Mouse (Mus musculus) kidney, adult 9 months (tissue): ENCODE measurements around the gene Ung.
A peak's percentile ranks its signal among the peaks of the same experiment; 100 is the strongest.

Experiments used
- DNase-seq: peaks from one replicate; pipeline ENCODE4 v3.0.0; 2022

Gene Ung

DNA sequence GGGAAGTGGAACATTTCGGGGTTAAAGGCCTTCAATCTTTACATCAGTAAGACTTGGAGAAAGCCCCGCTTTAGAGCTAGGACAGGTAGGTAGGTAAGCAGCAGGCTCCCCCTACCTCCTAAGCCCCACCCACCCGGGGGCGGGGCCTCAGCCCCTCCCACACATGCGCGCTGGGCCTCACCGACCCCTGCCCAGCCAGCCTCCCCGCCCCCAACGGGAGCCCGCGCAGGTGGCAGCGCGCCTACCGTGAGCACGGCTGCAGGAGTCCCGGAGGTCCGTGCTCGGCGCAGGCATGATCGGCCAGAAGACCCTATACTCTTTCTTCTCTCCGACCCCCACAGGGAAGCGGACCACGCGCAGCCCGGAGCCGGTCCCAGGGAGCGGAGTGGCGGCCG lies at the start of gene Ung:
TSS of gene Ung (plus strand) at position 176 of the 395 bp plus-strand sequence.
- peak; percentile 51 for DNase-seq

DNA sequence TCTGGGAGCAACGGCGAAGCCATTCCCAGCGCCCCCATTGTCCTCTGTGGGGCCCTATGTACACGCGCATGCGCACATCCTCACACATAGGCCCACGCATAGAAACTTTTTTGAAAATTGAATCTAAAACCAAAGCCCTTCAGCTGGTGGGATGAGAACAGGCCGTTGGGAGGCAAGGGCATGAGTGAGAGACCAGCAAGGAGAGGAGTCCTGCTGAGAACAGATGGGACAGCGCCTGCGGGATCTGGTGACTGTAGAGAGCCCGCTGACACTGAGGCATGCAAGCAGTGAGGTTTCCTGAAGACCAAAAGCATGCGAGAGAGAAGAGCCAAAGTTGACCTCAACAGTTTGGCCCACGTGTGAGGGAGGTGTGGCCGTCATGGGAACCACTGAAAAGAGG lies 44.7 kb upstream of the Ung start:
- no peak for DNase-seq

DNA sequence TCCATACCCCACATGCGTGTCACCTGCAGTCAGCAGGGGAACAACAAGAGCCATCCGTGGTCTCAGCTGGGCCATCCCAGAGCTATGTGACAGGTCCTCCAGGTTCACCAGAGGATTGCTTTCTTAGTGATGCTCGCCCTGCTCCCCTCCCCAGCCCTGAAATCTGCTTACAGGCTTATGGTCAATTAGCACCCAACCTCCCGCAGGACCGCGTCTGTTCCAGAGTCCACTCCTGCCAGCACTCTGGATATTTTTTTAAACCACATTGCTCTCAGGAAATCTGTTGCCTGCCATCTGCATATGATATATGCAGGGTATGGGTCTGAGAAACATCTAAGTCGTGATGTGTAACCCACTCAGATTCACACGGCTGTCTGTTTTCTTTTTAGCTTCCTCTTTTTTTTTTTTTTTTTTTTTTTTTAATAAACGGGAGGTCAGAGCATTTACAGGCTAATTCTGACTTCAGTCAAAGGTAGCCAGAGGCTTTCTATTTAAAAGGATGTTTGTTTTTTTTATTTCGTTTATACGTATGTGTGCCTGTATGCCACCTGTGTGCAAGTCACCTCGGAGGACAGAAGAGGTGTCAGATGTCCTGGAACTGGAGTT lies 42.2 kb upstream of the Ung start:
- DNase-seq: no peak

DNA sequence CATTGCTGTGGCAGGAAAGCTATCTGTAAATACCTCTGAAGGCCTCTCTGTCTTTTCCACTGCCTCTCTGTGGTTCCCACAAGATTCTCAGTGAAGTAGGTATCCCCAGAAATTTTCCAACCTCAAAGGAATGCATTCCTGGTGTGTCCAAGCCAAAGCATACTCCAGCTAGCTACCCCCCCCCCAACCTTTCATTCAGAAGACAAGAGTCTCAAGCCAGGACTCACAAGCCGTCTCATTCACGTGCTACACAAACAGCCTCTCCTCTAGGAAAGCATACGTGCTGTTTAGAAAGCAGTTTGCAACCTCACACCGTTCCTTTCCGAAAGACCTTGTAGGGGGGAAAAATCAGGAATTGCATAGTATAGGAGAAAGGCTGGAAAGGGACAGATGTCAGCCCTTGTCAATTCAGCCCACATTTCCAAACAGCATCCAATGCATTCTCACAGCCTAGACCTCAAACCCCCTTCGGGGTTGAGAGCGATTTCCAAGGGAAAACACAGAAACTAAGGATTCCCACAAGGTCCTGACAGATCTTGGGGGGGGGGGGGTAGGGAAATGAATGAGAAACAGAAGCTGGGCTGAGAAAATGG lies 39.7 kb upstream of the Ung start:
- DNase-seq: no peak

DNA sequence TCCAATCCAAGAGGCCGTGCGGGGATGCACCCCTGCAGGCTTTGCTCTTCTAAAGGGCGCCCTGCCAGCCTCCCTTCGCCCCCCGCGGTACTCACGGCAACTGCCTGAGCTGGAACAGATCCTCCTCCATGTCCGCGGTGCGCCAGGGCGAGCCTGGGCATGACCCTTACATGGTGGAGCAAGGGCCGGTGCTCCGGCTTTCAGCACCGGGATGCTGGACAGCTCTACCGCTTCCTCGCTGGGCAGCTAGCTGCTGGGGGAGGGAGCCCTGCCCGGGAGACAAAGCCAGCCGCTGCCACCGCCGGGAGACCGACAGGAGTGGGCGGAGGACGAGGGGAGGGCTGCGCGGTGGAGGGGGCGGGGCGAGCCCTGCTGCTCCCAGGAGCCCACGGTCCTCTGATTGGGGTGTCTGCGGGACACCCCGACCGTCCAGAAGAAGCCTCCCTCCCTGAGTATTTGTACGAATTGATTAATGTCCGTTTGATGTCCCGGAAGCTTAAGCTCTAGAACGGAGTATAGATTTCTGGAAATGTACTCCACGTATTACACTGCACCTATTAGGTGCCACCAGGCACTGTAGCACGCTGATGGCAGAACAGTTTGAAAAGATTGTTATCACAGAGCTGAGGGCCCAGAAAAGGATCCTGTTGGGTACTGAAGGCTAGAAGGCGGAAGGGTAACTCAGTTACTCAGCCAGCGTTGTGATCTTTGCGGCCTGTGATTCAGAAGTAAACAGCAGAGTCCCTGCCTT lies 39.0 kb upstream of the Ung start, which contains the start of gene Svop:
TSS of gene Svop (minus strand) at position 514 of the 751 bp plus-strand sequence.
- DNase-seq: peak; percentile 62

DNA sequence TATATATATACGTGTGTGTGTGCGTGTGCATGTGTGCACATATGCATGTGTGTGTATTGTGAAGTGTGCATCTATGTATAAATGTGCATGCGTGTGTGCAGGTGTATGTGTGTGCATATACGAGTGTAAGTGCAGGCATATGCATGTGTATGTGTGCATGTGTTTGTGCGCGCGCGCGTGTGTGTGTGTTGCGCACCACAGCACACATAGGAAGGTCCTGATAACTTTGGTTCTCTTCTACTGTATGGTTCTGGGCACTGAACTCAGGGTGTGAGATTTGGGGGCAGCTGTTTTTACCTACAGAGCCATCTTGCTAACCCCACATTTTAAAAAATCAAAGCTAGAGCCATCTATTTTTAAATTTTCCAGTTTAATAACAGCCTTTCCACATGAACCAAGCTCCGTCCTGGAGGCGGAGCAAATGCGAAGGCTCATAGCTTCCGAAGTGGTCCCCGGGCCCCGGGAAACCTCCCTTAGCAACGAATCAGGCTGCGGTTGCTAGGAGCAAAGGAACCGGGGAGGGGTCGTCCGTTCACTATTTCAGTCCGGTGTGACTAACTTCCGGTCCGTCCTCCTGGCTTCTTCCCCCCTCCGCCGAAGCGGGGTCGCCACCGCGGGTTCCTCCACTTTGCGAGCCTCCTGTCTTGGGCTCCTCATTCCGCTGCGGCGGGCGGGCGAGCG lies 30.3 kb upstream of the Ung start:
- peak; percentile 92 for DNase-seq

DNA sequence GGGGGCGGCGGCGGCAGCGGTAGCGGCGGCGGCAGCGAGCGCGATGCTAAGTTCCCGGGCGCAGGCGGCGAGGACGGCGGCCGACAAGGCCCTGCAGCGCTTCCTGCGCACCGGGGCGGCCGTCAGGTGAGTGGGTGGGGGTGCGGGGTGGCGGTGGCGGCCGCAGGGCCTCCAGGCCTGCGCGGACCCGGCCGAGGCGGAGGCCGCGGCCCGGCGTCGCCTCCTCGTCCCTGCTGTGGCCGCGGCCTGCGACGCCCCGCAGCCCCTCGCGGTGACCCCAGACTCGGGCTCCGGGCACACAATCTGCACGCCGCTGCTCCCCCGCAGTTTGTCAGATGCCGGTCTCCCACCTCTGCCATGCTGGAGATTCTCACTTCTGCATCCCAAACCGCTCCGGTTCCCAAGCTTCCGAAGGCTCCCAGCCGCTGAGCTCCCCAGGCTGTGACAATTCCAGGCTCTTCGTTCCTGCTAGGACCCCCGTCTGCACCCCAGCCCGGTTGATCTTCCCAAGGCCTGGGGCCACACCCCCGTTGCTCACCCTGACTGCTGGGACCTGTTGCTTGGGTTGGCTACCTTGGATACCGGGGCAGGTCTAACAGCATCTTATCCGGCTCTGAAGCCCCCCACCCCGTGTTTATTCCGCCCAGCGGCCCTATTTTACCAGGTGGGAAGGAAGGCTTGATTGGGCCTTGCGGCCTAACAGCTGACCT lies 29.6 kb upstream of the Ung start:
- DNase-seq: no peak

DNA sequence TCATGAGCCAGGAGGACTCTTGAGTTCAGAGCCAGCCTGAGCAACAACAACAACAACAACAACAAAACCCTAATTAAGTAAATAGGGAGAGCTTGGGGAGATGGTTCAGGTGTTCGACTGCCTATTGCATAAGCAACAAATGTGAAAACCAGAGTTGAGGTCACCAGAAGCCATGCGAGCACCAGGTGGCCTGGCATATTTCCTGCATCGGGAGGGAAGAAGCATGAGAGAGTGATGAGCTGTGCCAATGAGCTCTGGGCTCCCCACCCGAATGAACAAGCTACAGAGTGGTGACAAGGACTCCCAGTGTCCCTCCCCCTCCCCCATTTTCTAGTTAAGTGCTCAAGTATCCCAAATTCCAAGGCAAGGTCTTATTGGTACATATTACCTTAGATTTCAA lies 28.3 kb upstream of the Ung start:
- DNase-seq: no peak

DNA sequence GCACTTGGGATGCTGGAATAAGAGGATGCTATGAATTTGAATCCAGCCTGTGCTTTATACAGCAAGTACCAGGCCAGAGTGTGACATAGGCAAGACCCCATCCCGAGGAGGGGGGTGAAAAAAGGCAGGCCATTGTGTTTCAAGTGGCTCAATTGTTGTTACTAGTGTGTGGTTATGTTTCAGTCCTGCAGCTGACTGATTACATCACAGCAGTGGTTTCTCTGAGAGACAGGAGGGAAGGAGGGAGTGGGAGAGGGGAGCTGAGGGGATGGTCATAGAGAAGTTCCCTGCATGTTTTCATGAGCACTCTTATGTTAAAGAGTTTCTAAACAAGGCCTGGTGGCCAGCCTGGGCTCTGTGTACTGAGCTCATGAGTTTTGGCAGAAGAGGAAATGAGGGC lies 27.4 kb upstream of the Ung start:
- DNase-seq: no peak

DNA sequence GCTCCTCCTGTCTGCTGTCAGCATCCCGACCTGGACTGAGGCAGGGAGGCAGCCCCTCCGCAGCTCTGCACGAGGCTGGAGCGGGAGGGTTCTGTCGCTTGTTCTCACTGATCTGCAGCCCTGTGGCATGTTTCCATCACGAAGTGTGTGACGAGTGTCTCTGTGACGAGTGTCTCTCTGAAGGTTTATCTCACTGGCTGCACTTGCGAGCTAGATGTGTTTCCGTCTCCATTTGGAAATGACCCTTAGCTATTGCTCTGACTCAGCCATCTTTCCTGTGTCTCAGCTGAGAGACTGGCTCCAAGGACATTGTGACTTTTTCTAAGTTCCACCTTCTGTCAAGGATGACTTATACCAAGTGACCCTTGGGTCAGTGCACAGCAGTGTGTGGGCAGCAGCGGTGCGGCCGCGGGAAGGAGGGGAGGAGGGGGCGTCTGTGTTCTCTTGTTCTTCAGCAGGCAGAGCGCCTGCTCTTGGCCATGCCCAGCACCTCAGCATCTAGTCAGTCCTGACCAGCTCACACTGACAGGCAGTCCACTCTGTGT lies 23.7 kb upstream of the Ung start:
- no peak for DNase-seq

DNA sequence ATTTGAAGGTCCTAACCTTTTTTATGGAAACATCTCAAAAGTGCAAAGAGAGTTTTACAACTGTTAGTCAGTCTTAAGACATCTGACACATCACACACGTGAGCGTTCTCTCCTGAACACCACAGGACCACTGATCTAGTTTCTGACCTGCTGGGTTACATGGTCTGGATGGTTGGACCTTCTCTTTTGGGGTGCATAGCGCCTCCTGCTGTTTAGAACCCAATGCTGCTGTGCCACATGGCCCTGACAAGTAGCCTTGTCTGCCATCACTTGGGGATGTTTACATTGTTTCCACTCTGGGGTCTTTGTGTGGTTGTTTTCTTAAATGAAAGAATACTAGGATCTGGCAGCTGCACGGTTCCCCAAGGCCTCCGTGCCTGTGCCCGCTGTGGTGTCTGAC lies 16.9 kb upstream of the Ung start:
- DNase-seq: no peak

DNA sequence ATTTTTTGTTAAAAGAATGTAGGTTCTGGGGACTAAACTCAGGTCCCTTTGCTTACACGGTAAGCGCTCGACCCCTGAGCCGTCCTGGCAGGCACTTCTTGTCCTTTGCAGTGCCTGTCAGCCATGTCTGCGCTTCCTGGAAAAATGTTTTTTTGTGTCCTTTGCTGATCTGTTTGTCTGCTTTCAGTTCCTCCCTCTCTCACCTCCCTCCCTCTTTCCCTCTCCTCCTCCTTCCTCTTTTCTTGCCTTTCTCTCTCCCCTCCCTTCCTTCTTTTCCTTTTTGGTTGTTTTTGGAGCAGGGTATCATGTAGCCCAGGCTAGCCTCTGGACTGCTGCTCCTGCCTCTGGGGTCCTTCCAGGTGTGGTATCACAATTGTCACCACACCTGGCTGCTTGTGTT lies 15.2 kb upstream of the Ung start:
- no peak for DNase-seq

DNA sequence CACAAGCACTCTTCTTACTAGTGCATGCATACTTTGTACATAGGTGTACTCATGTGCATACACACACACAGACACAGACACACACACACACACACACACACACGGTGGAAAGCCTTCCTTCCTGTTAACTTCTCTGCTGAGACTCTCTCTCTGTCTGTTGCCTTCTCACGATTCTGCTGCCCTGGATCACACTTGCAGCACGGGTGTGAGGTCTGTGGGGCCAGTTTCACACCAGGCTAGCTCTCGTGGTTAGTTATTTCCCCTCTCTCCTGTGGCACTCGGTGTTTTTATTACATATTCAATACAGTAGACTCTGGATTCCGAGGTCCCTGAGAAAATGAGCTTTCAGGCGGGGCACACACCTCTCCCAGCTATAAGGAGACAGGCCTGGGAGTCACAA lies 13.6 kb upstream of the Ung start:
- DNase-seq: no peak

DNA sequence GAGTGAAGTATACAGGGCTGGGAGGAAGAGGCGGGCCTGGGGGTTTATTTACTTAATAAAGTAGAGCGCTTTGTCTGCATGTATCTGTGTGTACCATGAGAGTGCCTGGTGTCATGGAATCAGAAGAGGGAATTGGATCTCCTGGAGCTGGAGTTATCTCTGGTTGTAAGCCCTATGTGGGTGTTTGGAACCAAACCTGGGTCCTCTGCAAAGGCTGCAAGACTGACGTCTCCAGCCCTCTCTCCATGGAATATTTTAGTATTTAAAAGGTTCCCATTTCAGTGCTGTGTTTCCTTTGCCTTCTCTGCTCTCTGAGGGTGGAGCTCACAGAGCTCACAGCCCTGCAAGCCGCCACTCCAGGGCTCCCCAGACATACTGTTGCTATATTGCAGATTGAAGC lies 10.4 kb upstream of the Ung start:
- DNase-seq: no peak

DNA sequence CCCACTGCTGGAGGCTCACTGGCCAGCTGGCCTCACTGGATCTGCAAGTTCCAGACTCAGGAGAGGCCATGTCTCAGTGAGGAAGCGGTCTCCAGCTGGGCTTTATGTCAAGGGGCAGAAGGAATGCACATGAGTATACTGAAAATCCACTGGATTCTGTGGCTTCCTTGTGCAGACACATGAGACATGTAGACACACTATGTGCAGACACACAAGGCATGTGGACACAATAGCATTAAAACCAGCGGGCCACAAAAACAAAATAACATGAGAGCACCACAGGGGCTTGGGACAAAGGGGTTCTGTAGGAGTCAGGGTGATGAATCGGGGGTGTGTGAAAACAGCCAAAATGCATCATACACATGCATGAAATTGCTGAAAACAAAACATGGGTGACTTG lies 4.2 kb upstream of the Ung start:
- no peak for DNase-seq

DNA sequence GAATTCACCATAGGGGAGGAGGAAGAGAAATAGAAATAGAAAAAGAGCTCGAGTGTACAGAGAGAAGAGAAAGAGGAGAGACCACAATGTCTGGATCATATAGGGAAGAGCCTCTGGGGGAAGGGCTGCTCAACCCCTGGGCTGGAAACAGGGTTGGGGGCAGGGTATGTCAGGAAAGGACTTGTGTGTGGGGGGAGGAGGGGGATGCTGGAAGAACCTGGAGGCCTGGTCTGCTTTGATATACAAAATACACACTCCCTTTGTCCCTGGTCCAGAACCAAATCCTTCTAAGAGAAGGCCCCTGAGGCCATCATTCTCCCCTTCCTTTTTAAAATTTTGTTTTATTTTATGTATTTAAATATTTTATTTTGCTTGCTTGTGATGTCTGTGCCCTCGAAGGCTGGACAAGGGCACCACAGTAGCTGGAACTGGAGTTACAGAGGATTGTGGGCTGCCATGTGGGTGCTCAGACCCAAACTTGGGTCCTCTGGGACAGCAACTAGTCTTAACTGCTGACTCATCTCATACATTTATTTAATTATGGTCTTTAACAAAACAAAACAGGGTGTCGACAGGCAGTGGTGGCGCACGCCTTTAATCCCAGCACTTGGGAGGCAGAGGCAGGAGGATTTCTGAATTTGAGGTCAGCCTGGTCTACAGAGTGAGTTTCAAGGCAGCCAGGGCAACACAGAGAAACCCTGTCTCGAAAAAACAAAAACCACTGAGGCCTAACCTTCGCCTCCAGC lies 3.5 kb upstream of the Ung start:
- no peak for DNase-seq

DNA sequence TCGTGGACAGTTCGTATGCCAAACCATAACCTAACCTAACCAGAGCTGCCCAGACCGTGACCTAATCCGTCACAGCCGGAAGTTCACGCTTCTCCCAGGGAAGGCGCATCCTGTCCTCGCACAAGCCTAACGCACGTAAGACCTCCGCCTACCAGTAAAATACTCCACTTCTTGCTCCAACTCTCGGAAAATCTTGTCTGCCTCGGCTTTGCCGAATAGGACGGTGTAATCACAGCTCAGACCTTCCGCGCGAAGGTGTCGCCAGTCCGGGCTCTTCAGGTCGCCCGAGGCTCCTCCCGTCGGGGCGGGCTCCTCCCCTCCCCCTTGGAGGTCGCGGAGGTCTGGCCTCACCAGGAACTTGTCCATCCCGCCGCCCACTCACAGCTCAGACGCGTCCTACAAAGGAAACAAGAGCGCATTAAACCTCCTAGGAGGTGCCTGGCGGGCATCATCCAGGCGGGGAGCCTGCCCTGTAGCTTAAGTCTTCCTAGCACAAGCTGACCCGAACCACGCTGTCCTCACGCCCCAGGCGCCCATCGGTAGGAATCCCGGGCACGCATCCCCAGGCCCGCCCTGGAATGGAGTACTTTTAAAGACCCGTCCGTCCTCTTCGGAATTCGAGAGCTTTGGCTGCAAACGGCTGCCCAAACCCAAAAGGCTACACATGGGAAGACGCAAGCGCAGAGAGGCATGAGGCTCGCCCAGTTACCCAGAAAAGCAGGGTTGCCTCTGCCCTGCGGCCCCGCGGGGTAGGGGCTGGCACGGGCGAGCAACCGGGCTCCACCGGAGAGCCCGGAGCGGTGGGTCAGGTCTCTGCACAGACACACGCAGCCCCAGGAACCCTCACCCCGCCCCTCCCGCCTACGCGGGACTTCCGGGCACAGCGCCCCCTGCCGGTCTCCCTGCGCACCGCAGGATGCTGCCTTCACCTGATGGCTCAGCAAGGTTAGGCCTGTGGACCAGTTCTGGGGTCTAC lies 2.5 kb upstream of the Ung start, which contains the start of gene Alkbh2:
TSS of gene Alkbh2 (minus strand) at position 845 of the 976 bp plus-strand sequence.
- peak; percentile 77 for DNase-seq

DNA sequence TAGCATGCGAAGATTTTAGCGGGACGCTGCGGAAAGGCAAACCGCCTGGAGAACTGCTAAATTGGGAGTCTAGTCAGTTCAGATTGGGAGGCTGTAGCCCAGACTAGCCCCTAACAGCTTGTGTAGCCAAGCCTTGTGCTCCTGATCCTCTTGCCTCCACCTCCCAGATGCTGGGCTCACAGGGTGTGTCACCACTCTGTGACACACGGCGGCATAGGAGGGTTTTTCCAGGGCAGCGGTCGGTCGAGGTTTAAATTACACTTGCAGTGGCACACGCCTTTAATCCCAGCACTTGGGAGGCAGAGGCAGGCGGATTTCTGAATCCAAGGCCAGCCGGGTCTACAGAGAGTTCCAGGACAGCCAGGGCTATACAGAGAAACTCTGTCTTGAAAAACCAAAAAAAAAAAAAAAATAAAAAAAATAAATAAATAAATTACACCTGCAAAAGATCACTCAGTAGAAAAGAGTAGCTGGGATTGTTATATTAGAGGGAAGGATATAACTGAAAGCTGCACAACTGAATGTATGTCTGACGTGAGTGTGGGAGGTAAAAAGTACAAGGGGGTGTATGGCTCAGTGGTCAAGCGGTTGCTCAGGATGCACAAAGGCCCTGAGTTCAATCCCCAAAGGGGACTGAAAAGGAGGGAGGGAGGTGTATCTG lies 506 bp upstream of the Ung start:
- no peak for DNase-seq

DNA sequence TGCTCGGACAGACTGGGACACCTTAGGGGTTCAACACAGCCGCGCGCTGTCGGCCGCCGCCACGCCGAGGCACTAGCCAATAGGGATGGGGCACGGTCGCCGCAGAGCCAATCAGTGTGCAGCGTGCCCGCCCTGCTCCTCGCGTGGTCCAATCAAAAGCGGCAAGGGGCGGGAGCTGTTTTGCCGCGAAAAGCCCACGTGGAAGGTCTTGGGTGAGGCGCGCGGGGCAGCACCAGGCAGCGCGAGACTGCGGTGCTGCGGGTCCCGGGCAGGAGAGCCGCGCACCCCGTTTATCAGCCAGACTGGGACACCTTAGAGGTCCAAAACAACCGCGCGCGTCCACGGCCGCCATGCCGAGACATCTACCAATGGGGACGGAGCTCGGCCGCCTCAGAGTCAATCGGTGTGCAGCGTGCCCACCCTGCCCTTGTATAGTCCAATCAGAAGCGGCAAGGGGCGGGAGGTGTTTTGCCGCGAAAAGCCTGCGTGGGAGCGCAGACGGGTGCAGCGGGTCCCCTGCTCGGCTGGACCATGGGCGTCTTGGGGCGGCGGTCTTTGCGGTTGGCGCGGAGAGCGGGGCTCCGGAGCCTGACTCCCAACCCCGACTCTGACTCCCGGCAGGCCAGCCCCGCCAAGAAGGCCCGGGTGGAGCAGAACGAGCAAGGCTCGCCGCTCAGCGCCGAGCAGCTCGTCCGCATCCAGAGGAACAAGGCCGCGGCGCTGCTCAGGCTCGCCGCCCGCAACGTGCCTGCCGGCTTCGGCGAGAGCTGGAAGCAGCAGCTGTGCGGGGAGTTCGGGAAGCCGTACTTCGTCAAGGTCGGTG lies 723 bp downstream of the Ung start:
- DNase-seq: peak; percentile 94
